Mouse (Mus musculus) stomach, embryonic 16.5 days (tissue): Measurements from ENCODE around the gene Plxnb1. TPM values are rescaled to one million over a fixed set of nuclear protein-coding genes. Genes with fewer than 3 reads are reported as not detected.
"Not testable (repeated sequence)": the region's sequence is repeated elsewhere in the genome, so short reads cannot be mapped to it uniquely, and the experiment has no call there.

Source experiments
- ATAC-seq: fragments of 200-750 bp; cut with Nextera tagmentation; 2 replicates; pipeline ENCODE4 v1.8.0; 2017; ENCODE audit warnings: moderate number of reproducible peaks, moderate TSS enrichment; ENCODE audit not compliant: insufficient read depth, low FRiP score
- H3K27ac ChIP-seq: fragments of 300-500 bp; sonication (generic); 2 replicates; pipeline ENCODE4 v1.5.1; 2014; ENCODE audit warnings: low read length
- H3K27me3 ChIP-seq: fragments of 300-500 bp; sonication (generic); 2 replicates; pipeline ENCODE4 v1.6.1; 2014; ENCODE audit warnings: low read length, control low read depth, mixed read lengths; ENCODE audit not compliant: control insufficient read depth, insufficient read depth
- H3K36me3 ChIP-seq: fragments of 300-500 bp; sonication (generic); 2 replicates; pipeline ENCODE4 v1.6.1; 2014; ENCODE audit warnings: low read length; ENCODE audit not compliant: control insufficient read depth, insufficient read depth
- H3K4me1 ChIP-seq: fragments of 300-500 bp; sonication (generic); 2 replicates; pipeline ENCODE4 v1.6.1; 2014; ENCODE audit warnings: low read length, control low read depth, mixed read lengths; ENCODE audit not compliant: control insufficient read depth, insufficient read depth
- H3K4me2 ChIP-seq: fragments of 300-500 bp; sonication (generic); 2 replicates; pipeline ENCODE4 v1.6.1; 2014; ENCODE audit warnings: low read depth, low read length, mixed read lengths
- H3K4me3 ChIP-seq: fragments of 300-500 bp; sonication (generic); replicated peaks from 2 replicates; pipeline ENCODE4 v1.5.1; 2014; ENCODE audit warnings: mild to moderate bottlenecking, low read length
- H3K9ac ChIP-seq: fragments of 300-500 bp; sonication (generic); 2 replicates; pipeline ENCODE4 v1.6.1; 2014; ENCODE audit warnings: low read length
- H3K9me3 ChIP-seq: fragments of 300-500 bp; sonication (generic); replicated peaks from 2 replicates; pipeline ENCODE4 v1.6.1; 2016; ENCODE audit warnings: low read length, control low read depth; ENCODE audit not compliant: control insufficient read depth
- WGBS: fragments of 180-500 bp; shearing (Covaris S2); extraction: QIAGEN DNeasy Blood & Tissue Kit; methylation state at CpG from one replicate; pipeline ENCODE4 v1.1.7; 2014; 5-methylcytosine and 5-hydroxymethylcytosine counted together
- polyA plus RNA-seq: library from polyadenylated mRNA; unstranded; fragments of >200 nt; fragmentation: Nextera tagmentation; extraction: Ambion mirVana; gene quantifications from 2 replicates; pipeline ENCODE4 v1.2.1, GENCODE M21; 2015

The Plxnb1 gene
- polyA plus RNA-seq, 1 experiment from 2014 or later = 15.4 TPM

DNA sequence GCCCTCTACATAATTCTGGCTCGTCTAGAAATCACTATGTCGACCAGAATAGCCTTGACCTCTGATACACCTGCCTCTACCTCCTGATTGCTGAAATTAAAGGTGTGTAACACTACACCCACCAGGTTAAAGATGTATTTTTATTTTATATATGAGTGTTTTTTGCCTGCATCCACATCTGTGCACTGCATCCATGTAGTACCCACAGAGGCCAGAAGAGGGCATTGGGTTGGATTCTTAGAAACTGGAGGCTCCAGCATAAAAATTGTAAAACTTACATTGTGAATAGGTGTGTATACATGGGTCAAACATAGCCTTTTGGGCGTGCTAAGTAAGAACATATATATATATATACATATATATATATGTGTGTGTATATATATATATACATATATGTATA is 33.0 kb downstream of the Plxnb1 start:
- H3K4me3 ChIP-seq = no peak overlapping the region
- no peaks in the 10 kb centered on the region for H3K4me1 ChIP-seq
- WGBS = 61% methylated on average over 3 of the region's 3 CpGs
- H3K36me3 ChIP-seq = no peaks in the 10 kb centered on the region
- no peak overlapping the region for H3K4me2 ChIP-seq
- no peak for ATAC-seq
- H3K9me3 ChIP-seq = no peaks in the 10 kb centered on the region
- no peaks in the 10 kb centered on the region for H3K27me3 ChIP-seq
- no peak overlapping the region for H3K9ac ChIP-seq
- no peak overlapping the region for H3K27ac ChIP-seq

- Histone ChIP-seq H3K4me2 (no peak overlapping the region), H3K4me1 (no peaks in the 10 kb centered on the region), H3K27me3 (no peaks in the 10 kb centered on the region), H3K9me3 (no peaks in the 10 kb centered on the region), H3K9ac (no peak overlapping the region), H3K36me3 (no peaks in the 10 kb centered on the region), H3K27ac (no peak overlapping the region), H3K4me3 (no peak overlapping the region)
- no peak for ATAC-seq
- WGBS = 88% methylated on average over 5 of the region's 5 CpGs
Measured at GRCm38 (mm10) chr9:109130076-109130475, 34.9 kb downstream of the Plxnb1 start.

- not testable (repeated sequence) for H3K9ac ChIP-seq, H3K4me3 ChIP-seq, ATAC-seq, H3K4me2 ChIP-seq, H3K27me3 ChIP-seq, H3K9me3 ChIP-seq, H3K27ac ChIP-seq, H3K36me3 ChIP-seq, H3K4me1 ChIP-seq
- 67% methylated on average over 4 of the region's 4 CpGs for whole genome bisulfite sequencing
Measured at GRCm38 (mm10) chr9:109140414-109140813, 45.2 kb downstream of the Plxnb1 start.

DNA sequence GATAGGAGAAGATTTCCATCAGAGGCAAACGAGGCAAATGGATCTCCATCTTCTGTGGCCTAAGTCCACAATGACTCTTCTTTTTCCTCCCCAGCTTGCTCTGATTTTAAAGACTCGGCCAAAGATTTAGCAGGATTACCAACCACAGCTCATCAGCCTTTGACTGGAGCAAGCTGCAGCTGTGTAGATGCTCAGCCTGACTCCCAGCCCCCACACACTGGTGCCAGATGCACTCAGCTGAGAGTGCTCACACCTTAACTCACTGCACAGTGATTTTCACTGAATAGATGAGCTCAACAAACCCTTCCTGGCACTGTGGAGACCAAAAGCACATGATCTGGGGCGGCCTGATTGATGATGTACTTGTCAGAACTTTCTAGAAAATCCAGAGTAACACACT is 66.8 kb downstream of the Plxnb1 start, which contains the start of gene Fbxw21:
Gene Fbxw21, minus strand, starts transcription at position 101 of the 400 bp plus-strand sequence.
- H3K9ac ChIP-seq = no peak within 1 kb of the TSS
- no peaks in the 10 kb centered on the region for H3K4me1 ChIP-seq
- H3K27ac ChIP-seq = no peak within 1 kb of the TSS
- H3K27me3 ChIP-seq = no peaks in the 10 kb centered on the region
- H3K9me3 ChIP-seq = no peaks in the 10 kb centered on the region
- H3K36me3 ChIP-seq = no peaks in the 10 kb centered on the region
- no peak within 1 kb of the TSS for H3K4me3 ChIP-seq
- H3K4me2 ChIP-seq = no peak within 1 kb of the TSS
- WGBS = 67% methylated on average over 3 of the region's 3 CpGs
- no peak for ATAC-seq

DNA sequence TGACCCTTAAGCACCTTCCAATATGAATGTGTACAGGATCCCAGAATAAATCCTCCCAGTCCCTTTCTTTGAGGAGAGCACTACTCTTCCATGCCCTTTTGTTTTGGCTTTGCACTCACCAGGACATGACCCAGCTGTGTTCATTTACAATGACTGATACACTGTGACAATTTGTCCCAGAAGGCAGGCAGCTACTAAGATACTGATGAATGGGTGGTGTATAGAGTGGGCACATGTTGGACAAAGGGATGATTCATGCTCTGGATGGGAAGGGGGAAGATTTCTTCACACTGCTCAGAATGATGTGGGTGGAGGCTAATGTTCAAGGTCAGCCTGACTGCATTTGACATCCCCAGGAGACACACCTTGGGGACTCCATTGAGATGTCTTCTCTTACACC is 72.1 kb downstream of the Plxnb1 start:
- no peak overlapping the region for H3K4me2 ChIP-seq
- H3K4me3 ChIP-seq = no peak overlapping the region
- H3K9ac ChIP-seq = no peak overlapping the region
- 0 out of 2 replicates have a peak, but pooled peaks cover 4% of the 10 kb centered on the region for H3K9me3 ChIP-seq
- no peak overlapping the region for H3K27ac ChIP-seq
- no peak for ATAC-seq
- H3K27me3 ChIP-seq = no peaks in the 10 kb centered on the region
- H3K36me3 ChIP-seq = no peaks in the 10 kb centered on the region
- H3K4me1 ChIP-seq = no peaks in the 10 kb centered on the region

Other genes starting within 250 kb of the Plxnb1 start
- 15.5 and 16.1 TPM in 2 replicates for gene Slc26a6, start 242.1 kb upstream of the Plxnb1 start, polyA plus RNA-seq
- gene Tmem89, start 180.8 kb upstream of the Plxnb1 start, polyA plus RNA-seq = 0.27 TPM in 1 of 2 replicates, not detected in the other
- 482 and 516 TPM in 2 replicates for gene Uqcrc1, start 158.8 kb upstream of the Plxnb1 start, polyA plus RNA-seq
- 6.0 and 8.5 TPM in 2 replicates for gene Col7a1, start 141.8 kb upstream of the Plxnb1 start, polyA plus RNA-seq
- gene Ucn2, start 109.4 kb upstream of the Plxnb1 start, polyA plus RNA-seq = 0.31 and 0.40 TPM in 2 replicates
- 10.2 and 11.2 TPM in 2 replicates for gene Pfkfb4, start 103.6 kb upstream of the Plxnb1 start, polyA plus RNA-seq
- gene Shisa5, start 56.8 kb upstream of the Plxnb1 start, polyA plus RNA-seq = 132 and 161 TPM in 2 replicates
- gene Trex1, start 35.7 kb upstream of the Plxnb1 start, polyA plus RNA-seq = 13.7 and 15.7 TPM in 2 replicates
- 23.1 and 23.4 TPM in 2 replicates for gene Atrip, start 21.3 kb upstream of the Plxnb1 start, polyA plus RNA-seq
- gene Ccdc51, start 12.9 kb upstream of the Plxnb1 start, polyA plus RNA-seq = 15.8 and 17.3 TPM in 2 replicates
- 495 and 585 TPM in 2 replicates for gene Tma7, start 12.8 kb upstream of the Plxnb1 start, polyA plus RNA-seq
- not detected in 2 replicates for gene Fbxw21, start 66.7 kb downstream of the Plxnb1 start, polyA plus RNA-seq
- 0.17 TPM in 1 of 2 replicates, not detected in the other for gene Fbxw13, start 100.6 kb downstream of the Plxnb1 start, polyA plus RNA-seq
- not detected in 2 replicates for gene Fbxw20, start 139.4 kb downstream of the Plxnb1 start, polyA plus RNA-seq
- not detected in 2 replicates for gene Fbxw14, start 192.3 kb downstream of the Plxnb1 start, polyA plus RNA-seq
- gene Fbxw28, start 244.3 kb downstream of the Plxnb1 start, polyA plus RNA-seq = not detected in 2 replicates